Mouse (Mus musculus) liver, postnatal 0 days (tissue): ENCODE results near the gene Fam183b. TPM values are rescaled to one million over a fixed set of nuclear protein-coding genes. Genes with fewer than 3 reads are reported as not detected.
"Not testable (repeated sequence)": the region's sequence is repeated elsewhere in the genome, so short reads cannot be mapped to it uniquely, and the experiment has no call there.

Source experiments
- ATAC-seq: fragments of 200-750 bp; cut with Nextera tagmentation; 2 replicates; pipeline ENCODE4 v1.8.0; 2017; ENCODE audit warnings: mild to moderate bottlenecking, moderate library complexity
- DNase-seq: peaks from one replicate; pipeline ENCODE4 v3.0.0-alpha.2; 2016
- H3K27ac ChIP-seq: fragments of 300-500 bp; sonication (generic); 2 replicates; pipeline ENCODE4 v1.5.1; 2014; ENCODE audit warnings: antibody characterized with exemption, moderate library complexity, mild to moderate bottlenecking, low read depth
- H3K27me3 ChIP-seq: fragments of 300-500 bp; sonication (generic); 2 replicates; pipeline ENCODE4 v1.6.1; 2014; ENCODE audit warnings: low read length, control low read depth, mixed read lengths; ENCODE audit not compliant: insufficient read depth
- H3K36me3 ChIP-seq: fragments of 300-500 bp; sonication (generic); replicated peaks from 2 replicates; pipeline ENCODE4 v1.6.1; 2014; ENCODE audit warnings: mild to moderate bottlenecking, control low read depth, low read length, moderate library complexity, mixed read lengths; ENCODE audit not compliant: insufficient read depth
- H3K4me1 ChIP-seq: fragments of 300-500 bp; sonication (generic); 2 replicates; pipeline ENCODE4 v1.6.1; 2014; ENCODE audit warnings: antibody characterized with exemption, mild to moderate bottlenecking, control low read depth; ENCODE audit not compliant: insufficient read depth
- H3K4me2 ChIP-seq: fragments of 300-500 bp; sonication (generic); 2 replicates; pipeline ENCODE4 v1.6.1; 2014; ENCODE audit warnings: low read depth, mild to moderate bottlenecking, low read length, moderate library complexity, mixed read lengths
- H3K4me3 ChIP-seq: fragments of 300-500 bp; sonication (generic); 2 replicates; pipeline ENCODE4 v1.5.1; 2014; ENCODE audit warnings: low read depth, low read length
- H3K9ac ChIP-seq: fragments of 300-500 bp; sonication (generic); replicated peaks from 2 replicates; pipeline ENCODE4 v1.6.1; 2014; ENCODE audit warnings: mild to moderate bottlenecking, moderate library complexity
- H3K9me3 ChIP-seq: fragments of 300-500 bp; sonication (generic); 2 replicates; pipeline ENCODE4 v1.6.1; 2016; ENCODE audit warnings: mild to moderate bottlenecking, control low read depth, low read length, mixed read lengths
- CTCF ChIP-seq: sonication (generic); IDR thresholded peaks from 2 replicates; pipeline ENCODE4 v1.5.1; 2016; ENCODE audit warnings: antibody characterized with exemption, low read depth
- EP300 ChIP-seq: IDR thresholded peaks from 2 replicates; pipeline ENCODE4 v1.6.1; 2016; ENCODE audit warnings: antibody characterized with exemption, low read depth, mild to moderate bottlenecking
- WGBS: fragments of 180-500 bp; shearing (Covaris S2); extraction: QIAGEN DNeasy Blood & Tissue Kit; methylation state at CpG from one replicate; pipeline ENCODE4 v1.1.7; 2014; ENCODE audit not compliant: insufficient replicate concordance; 5-methylcytosine and 5-hydroxymethylcytosine counted together
- polyA plus RNA-seq: library from polyadenylated mRNA; unstranded; fragments of >200 nt; fragmentation: Nextera tagmentation; extraction: Ambion mirVana; gene quantifications from 2 replicates; pipeline ENCODE4 v1.2.1, GENCODE M21; 2015

Gene Fam183b
- polyA plus RNA-seq, 1 experiment from 2014 or later: not detected

DNA sequence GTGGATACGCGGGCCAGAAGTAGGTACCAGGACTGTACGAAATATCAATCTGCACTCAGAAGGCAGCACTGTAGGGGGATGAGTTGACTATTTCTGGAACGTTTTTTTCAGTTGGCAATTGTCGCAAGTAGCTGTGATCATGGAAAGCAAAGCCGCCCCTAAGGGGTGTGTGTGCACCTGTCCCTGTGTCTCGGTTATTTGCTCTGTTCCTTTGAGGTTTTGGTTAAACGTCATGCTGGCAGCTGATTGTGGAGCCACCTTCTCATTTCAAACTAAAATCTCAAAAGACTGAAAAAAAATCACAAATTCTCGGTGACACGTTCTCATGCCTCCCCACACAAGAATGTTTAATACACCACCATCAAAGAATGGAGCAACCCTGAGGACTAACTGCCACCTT, 14.1 kb downstream of the Fam183b start:
- no peaks in the 10 kb centered on the region for H3K36me3 ChIP-seq
- H3K27ac ChIP-seq: no peak overlapping the region
- no peaks in the 10 kb centered on the region for H3K27me3 ChIP-seq
- no peak overlapping the region for H3K4me2 ChIP-seq
- ATAC-seq (no peak), DNase-seq (no peak)
- H3K9ac ChIP-seq: no peak overlapping the region
- no peak overlapping the region for H3K4me3 ChIP-seq
- no peaks in the 10 kb centered on the region for H3K9me3 ChIP-seq
- 75% methylated on average over 10 of the region's 10 CpGs for WGBS
- no peaks in the 10 kb centered on the region for H3K4me1 ChIP-seq
- TF ChIP-seq EP300 (no peak), CTCF (no peak)

DNA sequence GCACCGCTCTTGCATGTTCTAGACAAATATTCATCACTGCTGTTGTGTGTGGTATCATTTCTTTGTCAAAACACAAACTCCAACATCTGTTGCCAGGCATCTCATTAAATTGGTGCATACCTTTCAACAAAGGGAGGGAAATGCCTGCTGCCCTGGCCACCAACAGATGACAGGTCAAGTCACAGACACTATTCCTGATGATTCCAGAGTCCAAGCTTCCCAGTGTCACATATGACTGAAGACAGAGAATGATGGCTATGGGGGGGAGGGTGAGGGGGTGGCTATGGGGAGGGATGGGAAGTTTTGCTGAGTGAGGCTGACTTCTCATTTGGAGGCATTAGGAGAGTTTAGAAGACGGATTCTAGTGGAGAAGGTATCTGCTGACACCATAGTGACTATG, 17.6 kb downstream of the Fam183b start:
- DNase-seq (no peak), ATAC-seq (no peak)
- H3K9ac ChIP-seq: no peak overlapping the region
- no peak overlapping the region for H3K4me2 ChIP-seq
- no peaks in the 10 kb centered on the region for H3K36me3 ChIP-seq
- H3K4me1 ChIP-seq: no peaks in the 10 kb centered on the region
- no peak overlapping the region for H3K4me3 ChIP-seq
- WGBS: 63% methylated on average over 2 of the region's 2 CpGs
- TF ChIP-seq CTCF (no peak), EP300 (no peak)
- no peaks in the 10 kb centered on the region for H3K27me3 ChIP-seq
- no peaks in the 10 kb centered on the region for H3K9me3 ChIP-seq
- H3K27ac ChIP-seq: no peak overlapping the region

DNA sequence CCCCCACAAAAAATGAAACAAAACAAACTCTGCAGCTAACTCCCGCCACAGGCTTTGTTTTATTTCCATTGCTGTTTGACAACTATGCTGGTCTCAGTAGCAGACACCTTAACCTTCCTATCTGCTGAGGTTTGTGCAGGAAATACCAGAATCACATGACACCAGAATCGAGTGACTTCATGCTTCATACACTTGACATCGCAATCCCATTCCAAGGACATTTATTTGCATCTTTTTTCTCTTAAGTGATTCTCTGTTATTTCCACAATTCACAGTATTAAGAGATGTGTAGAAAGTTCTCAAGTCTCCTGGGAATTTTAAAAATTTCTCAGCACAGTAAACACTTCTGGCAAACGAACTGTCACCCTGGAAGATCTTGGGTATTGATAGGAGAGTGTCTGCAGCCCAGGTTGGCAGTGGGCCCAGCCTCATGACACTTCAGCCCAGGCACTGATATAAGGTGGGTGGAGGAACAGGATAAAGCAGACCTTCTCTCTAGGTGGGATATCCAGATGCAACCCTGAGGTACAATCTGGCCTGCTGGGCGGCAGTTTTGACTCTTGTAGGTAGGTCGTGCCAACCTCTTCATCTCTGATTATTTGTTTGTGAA, 19.2 kb downstream of the Fam183b start, which contains the start of gene Olfr314:
TSS of gene Olfr314 (plus strand) at position 473 of the 610 bp plus-strand sequence.
- H3K4me3 ChIP-seq: no peak within 1 kb of the TSS
- H3K27me3 ChIP-seq: no peaks in the 10 kb centered on the region
- no peak within 1 kb of the TSS for H3K9ac ChIP-seq
- no peak for ATAC-seq
- no peaks in the 10 kb centered on the region for H3K9me3 ChIP-seq
- no peak for TF ChIP-seq EP300
- no peak for TF ChIP-seq CTCF
- H3K4me1 ChIP-seq: no peaks in the 10 kb centered on the region
- WGBS: 55% methylated on average over 6 of the region's 6 CpGs
- H3K4me2 ChIP-seq: no peak within 1 kb of the TSS
- no peaks in the 10 kb centered on the region for H3K36me3 ChIP-seq
- no peak within 1 kb of the TSS for H3K27ac ChIP-seq
- no peak for DNase-seq

DNA sequence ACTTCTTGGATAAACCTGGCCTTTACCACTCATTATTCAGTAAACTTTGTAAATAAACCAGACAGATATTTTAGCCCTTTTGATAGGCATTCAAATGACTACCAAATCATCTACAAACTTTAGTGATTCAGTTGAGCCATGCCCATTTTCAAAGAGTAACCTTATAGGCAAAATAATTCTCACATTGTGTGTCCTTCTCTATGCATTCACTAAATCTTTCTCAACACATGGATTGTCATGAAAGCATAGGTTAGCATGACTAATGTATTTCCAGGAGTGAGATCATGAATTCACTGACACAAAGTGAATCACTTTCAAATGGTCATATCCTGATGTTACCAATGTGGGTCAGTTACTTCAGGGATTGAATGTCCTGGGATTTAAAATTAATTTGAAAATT, 28.9 kb downstream of the Fam183b start, which contains the start of gene Olfr315:
TSS of gene Olfr315 (plus strand) at position 301 of the 400 bp plus-strand sequence.
- DNase-seq: no peak
- TF ChIP-seq CTCF: no peak
- TF ChIP-seq EP300: no peak
- Histone ChIP-seq H3K9me3 (no peaks in the 10 kb centered on the region), H3K4me1 (no peaks in the 10 kb centered on the region), H3K27ac (no peak within 1 kb of the TSS), H3K27me3 (no peaks in the 10 kb centered on the region), H3K9ac (no peak within 1 kb of the TSS), H3K4me2 (no peak within 1 kb of the TSS), H3K4me3 (no peak within 1 kb of the TSS), H3K36me3 (no peaks in the 10 kb centered on the region)
- ATAC-seq: no peak

DNA sequence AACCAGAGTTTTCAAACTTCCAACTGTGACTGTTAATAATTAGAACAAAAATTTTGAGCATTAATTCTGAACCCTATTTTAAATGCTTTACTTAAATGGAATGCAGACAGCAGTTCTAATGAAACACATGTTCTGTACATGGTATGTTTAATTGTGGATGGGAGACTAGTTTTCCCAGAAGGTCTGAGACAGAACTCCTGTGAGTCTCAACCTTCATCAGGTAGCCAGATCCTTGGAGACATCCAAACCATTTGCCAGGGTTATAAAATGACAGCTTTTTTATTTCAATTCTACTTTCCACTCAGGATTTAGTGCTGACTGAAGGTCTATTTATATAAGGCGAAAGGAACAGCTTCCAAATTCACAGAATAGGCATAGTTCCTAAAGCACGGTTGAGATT, 49.3 kb downstream of the Fam183b start, which contains the start of gene Olfr316:
TSS of gene Olfr316 (plus strand) at position 301 of the 400 bp plus-strand sequence.
- Histone ChIP-seq H3K4me3 (no peak within 1 kb of the TSS), H3K4me1 (no peaks in the 10 kb centered on the region), H3K36me3 (no peaks in the 10 kb centered on the region), H3K9ac (no peak within 1 kb of the TSS), H3K9me3 (no peaks in the 10 kb centered on the region), H3K4me2 (no peak within 1 kb of the TSS), H3K27ac (no peak within 1 kb of the TSS), H3K27me3 (no peaks in the 10 kb centered on the region)
- DNase-seq (no peak), ATAC-seq (no peak)
- WGBS: 71% methylated on average over 2 of the region's 2 CpGs
- TF ChIP-seq EP300 (no peak), CTCF (no peak)

DNA sequence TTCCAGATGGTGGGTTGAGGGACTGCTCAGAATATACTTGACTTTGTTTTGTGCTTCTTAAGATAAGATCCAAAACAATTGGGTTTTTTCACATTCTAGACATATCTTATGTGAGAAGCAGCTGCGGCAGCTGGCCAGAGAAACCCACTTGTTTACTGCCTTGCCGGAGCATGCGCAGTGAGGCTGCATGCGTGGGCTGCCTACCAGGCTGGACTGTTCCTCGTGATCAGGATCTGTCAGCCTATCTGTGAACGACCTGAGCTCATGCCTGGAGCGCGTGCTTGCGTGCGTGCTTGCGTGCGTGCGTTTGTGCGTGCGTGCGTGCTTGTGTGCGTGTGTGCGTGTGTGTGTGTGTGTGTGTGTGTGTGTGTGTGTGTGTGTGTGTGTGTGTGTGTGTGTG, 50.7 kb downstream of the Fam183b start:
- H3K36me3 ChIP-seq: not testable (repeated sequence)
- 86% methylated on average over 18 of the region's 18 CpGs for WGBS

More for the DNA sequence above, 50.7 kb downstream of the Fam183b start:
- not testable (repeated sequence) for H3K4me2 ChIP-seq, H3K9ac ChIP-seq, H3K27ac ChIP-seq, ATAC-seq, DNase-seq, H3K9me3 ChIP-seq, H3K4me3 ChIP-seq, H3K27me3 ChIP-seq, H3K4me1 ChIP-seq

Other genes starting within 250 kb of the Fam183b start
- gene Olfr328, start 246.3 kb downstream of the Fam183b start, polyA plus RNA-seq: not detected in 2 replicates
- not detected in 2 replicates for gene Olfr224, start 231.4 kb downstream of the Fam183b start, polyA plus RNA-seq
- not detected in 2 replicates for gene Olfr325, start 224.2 kb downstream of the Fam183b start, polyA plus RNA-seq
- not detected in 2 replicates for gene Olfr324, start 206.8 kb downstream of the Fam183b start, polyA plus RNA-seq
- gene 2210407C18Rik, start 185.9 kb downstream of the Fam183b start, polyA plus RNA-seq: not detected in 2 replicates
- gene Olfr323, start 171.5 kb downstream of the Fam183b start, polyA plus RNA-seq: not detected in 2 replicates
- 5.8 and 5.9 TPM in 2 replicates for gene Trim58, start 161.5 kb downstream of the Fam183b start, polyA plus RNA-seq
- 0.06 TPM in 1 of 2 replicates, not detected in the other for gene Olfr322, start 143.2 kb downstream of the Fam183b start, polyA plus RNA-seq
- gene Olfr320, start 120.9 kb downstream of the Fam183b start, polyA plus RNA-seq: not detected in 2 replicates
- gene Olfr319, start 102.8 kb downstream of the Fam183b start, polyA plus RNA-seq: not detected in 2 replicates
- gene Olfr318, start 77.9 kb downstream of the Fam183b start, polyA plus RNA-seq: not detected in 2 replicates
- not detected in 2 replicates for gene Olfr317, start 62.7 kb downstream of the Fam183b start, polyA plus RNA-seq
- gene Olfr316, start 49.2 kb downstream of the Fam183b start, polyA plus RNA-seq: not detected in 2 replicates
- not detected in 2 replicates for gene Olfr315, start 28.8 kb downstream of the Fam183b start, polyA plus RNA-seq
- not detected in 2 replicates for gene Olfr314, start 19.0 kb downstream of the Fam183b start, polyA plus RNA-seq
- gene Olfr313, start 13.0 kb upstream of the Fam183b start, polyA plus RNA-seq: not detected in 2 replicates
- not detected in 2 replicates for gene Olfr312, start 27.3 kb upstream of the Fam183b start, polyA plus RNA-seq
- not detected in 2 replicates for gene Olfr311, start 37.3 kb upstream of the Fam183b start, polyA plus RNA-seq
- 0.85 and 1.3 TPM in 2 replicates for gene Gm12258, start 45.2 kb upstream of the Fam183b start, polyA plus RNA-seq
- gene 2810021J22Rik, start 65.3 kb upstream of the Fam183b start, polyA plus RNA-seq: 0.94 and 1.6 TPM in 2 replicates
- 2.8 and 3.1 TPM in 2 replicates for gene Zfp39, start 102.3 kb upstream of the Fam183b start, polyA plus RNA-seq
- 7.9 and 9.9 TPM in 2 replicates for gene Btnl10, start 115.9 kb upstream of the Fam183b start, polyA plus RNA-seq
- gene Rnf187, start 137.0 kb upstream of the Fam183b start, polyA plus RNA-seq: 85.3 and 96.0 TPM in 2 replicates
- gene Hist3h2ba, start 147.0 kb upstream of the Fam183b start, polyA plus RNA-seq: 4.9 and 10.0 TPM in 2 replicates
- 14.3 and 14.8 TPM in 2 replicates for gene Hist3h2a, start 152.7 kb upstream of the Fam183b start, polyA plus RNA-seq
- 0.11 and 0.15 TPM in 2 replicates for gene Trim17, start 152.7 kb upstream of the Fam183b start, polyA plus RNA-seq
- gene Trim11, start 176.1 kb upstream of the Fam183b start, polyA plus RNA-seq: 8.8 and 8.9 TPM in 2 replicates